Mouse (Mus musculus): Measurements from ENCODE around the gene Ears2. TPM values are rescaled to one million over a fixed set of nuclear protein-coding genes. Genes with fewer than 3 reads are reported as not detected.

Gene Ears2
- 10 to 100 TPM; 22.5 to 22.6 TPM for total RNA-seq (2023)

GRCm38 (mm10) chr7:122066945-122067516 is at the start of gene Ears2, which contains the start of gene Ubfd1:
Gene Ears2 (minus strand): TSS chr7:122067263.
Gene Ubfd1 (plus strand): TSS chr7:122067175.

GRCm38 (mm10) chr7:122101747-122102244 is 34.7 kb upstream of the Ears2 start, which contains the start of gene Ndufab1:
Gene Ndufab1 (minus strand): TSS chr7:122101886.

GRCm38 (mm10) chr7:122020667-122021354 is 46.3 kb downstream of the Ears2 start, which contains the start of gene Gga2:
Gene Gga2 (minus strand): TSS chr7:122021222.

Other genes with a start within 250 kb of the Ears2 start
- not detected for gene Scnn1b, start 202.2 kb downstream of the Ears2 start, total RNA-seq (2023)
- 10 to 100 TPM; 10.2 to 10.3 TPM for gene Cog7, start 85.6 kb downstream of the Ears2 start, total RNA-seq (2023)
- gene Gga2, start 46.0 kb downstream of the Ears2 start, total RNA-seq (2023) = 10 to 100 TPM; 13.0 to 13.1 TPM
- gene Ubfd1, start 88 bp downstream of the Ears2 start, total RNA-seq (2023) = 10 to 100 TPM; 45.8 to 48.6 TPM
- 10 to 100 TPM; 76.2 to 90.1 TPM for gene Ndufab1, start 34.6 kb upstream of the Ears2 start, total RNA-seq (2023)
- gene Palb2, start 65.7 kb upstream of the Ears2 start, total RNA-seq (2023) = 1 to 10 TPM; 5.9 to 6.1 TPM
- gene Dctn5, start 65.8 kb upstream of the Ears2 start, total RNA-seq (2023) = 10 to 100 TPM; 78.6 to 82.0 TPM
- gene Plk1, start 92.2 kb upstream of the Ears2 start, total RNA-seq (2023) = 1 to 10 TPM; 6.9 to 8.6 TPM
- gene Ern2, start 118.9 kb upstream of the Ears2 start, total RNA-seq (2023) = not detected
- 1 to 10 TPM in 1 of 2 experiments, not detected in 1; 2.2 TPM for gene Chp2, start 152.2 kb upstream of the Ears2 start, total RNA-seq (2023)
- gene Prkcb, start 221.5 kb upstream of the Ears2 start, total RNA-seq (2023) = 100 to 1,000 TPM; 144 to 145 TPM